Mouse (Mus musculus): ENCODE measurements at regions not wholly inside any gene's neighbourhood (a gene's known extent, or its start where the extent isn't known, plus 50 kb on each side); places are given as distances from the start of the nearest gene placed in this dataset.

GRCm38 (mm10) chr14:72219523-72219922 is 272.1 kb downstream of the Gm9195 start:
- no peak for DNase-seq

GRCm38 (mm10) chr14:72200307-72200706 is 291.3 kb downstream of the Gm9195 start:
- no peak for DNase-seq

GRCm38 (mm10) chr14:72199900-72200299 is 291.7 kb downstream of the Gm9195 start:
- DNase-seq, result no peak

- no peak for DNase-seq
Observed at GRCm38 (mm10) chr14:72197972-72198371, 293.7 kb downstream of the Gm9195 start.

- no peak for DNase-seq
Observed at GRCm38 (mm10) chr14:72187329-72187984, 304.2 kb downstream of the Gm9195 start.

GRCm38 (mm10) chr14:72175751-72176150 is 315.9 kb downstream of the Gm9195 start:
- DNase-seq, result no peak

GRCm38 (mm10) chr14:72172549-72173405 is 318.9 kb downstream of the Gm9195 start:
- no peak for DNase-seq

GRCm38 (mm10) chr14:72171777-72172176 is 319.9 kb downstream of the Gm9195 start:
- DNase-seq, result no peak

GRCm38 (mm10) chr14:72158537-72159323 is 332.9 kb downstream of the Gm9195 start:
- DNase-seq, result peak; percentile 3

GRCm38 (mm10) chr14:72155197-72155907 is 336.3 kb downstream of the Gm9195 start:
- DNase-seq, result no peak

GRCm38 (mm10) chr14:72151676-72152075 is 340.0 kb downstream of the Gm9195 start:
- no peak for DNase-seq

GRCm38 (mm10) chr14:72149463-72149862 is 342.2 kb downstream of the Gm9195 start:
- DNase-seq, result no peak

- DNase-seq, result no peak
Observed at GRCm38 (mm10) chr14:72148886-72149285, 342.8 kb downstream of the Gm9195 start.

GRCm38 (mm10) chr14:72146381-72146780 is 345.3 kb downstream of the Gm9195 start:
- DNase-seq, result no peak

- DNase-seq, result no peak
Observed at GRCm38 (mm10) chr14:72142883-72143487, 348.7 kb downstream of the Gm9195 start.

GRCm38 (mm10) chr14:72141136-72141535 is 350.5 kb downstream of the Gm9195 start:
- DNase-seq, result no peak

- no peak for DNase-seq
Observed at GRCm38 (mm10) chr14:72130149-72130548, 361.5 kb downstream of the Gm9195 start.

GRCm38 (mm10) chr14:72121786-72122185 is 369.9 kb downstream of the Gm9195 start:
- no peak for DNase-seq

- DNase-seq, result no peak
Observed at GRCm38 (mm10) chr14:72121006-72121405, 370.6 kb downstream of the Gm9195 start.

- no peak for DNase-seq
Observed at GRCm38 (mm10) chr14:72116842-72117241, 374.8 kb downstream of the Gm9195 start.

GRCm38 (mm10) chr14:72113377-72113993 is 378.2 kb downstream of the Gm9195 start:
- DNase-seq, result no peak
